Mouse (Mus musculus): ENCODE results near the gene Slc19a3.
"Not testable (repeated sequence)": the region's sequence is repeated elsewhere in the genome, so short reads cannot be mapped to it uniquely, and the experiment has no call there.

The Slc19a3 gene

GRCm38 (mm10) chr1:83007471-83007870 is 30.8 kb downstream of the Slc19a3 start:
- no peak for DNase-seq (ENCODE audit: low spot score in 2 of 2)

- DNase-seq (ENCODE audit: low spot score in 2 of 2), result no peak
Measured at GRCm38 (mm10) chr1:83006218-83007179, 31.7 kb downstream of the Slc19a3 start.

DNA sequence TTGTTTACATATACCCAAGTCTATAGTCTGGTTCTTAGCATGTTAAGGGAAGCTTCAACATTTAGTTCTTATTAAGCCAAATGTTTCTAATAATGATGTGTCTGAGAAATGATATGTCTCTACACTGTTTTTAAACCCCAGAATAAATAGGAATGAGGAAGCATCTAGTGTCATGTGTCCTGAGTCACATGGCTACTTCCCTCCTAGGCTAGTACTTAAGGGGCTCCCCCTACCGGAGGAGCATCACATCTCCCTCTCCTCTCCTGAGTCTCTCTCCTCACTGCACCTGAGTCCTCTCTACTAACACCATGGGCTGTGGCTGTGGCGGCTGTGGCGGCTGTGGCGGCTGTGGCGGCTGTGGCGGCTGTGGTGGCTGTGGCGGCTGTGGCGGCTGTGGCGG is 37.9 kb downstream of the Slc19a3 start, which contains the start of gene Gm47959:
TSS of gene Gm47959 (plus strand) at position 243 of the 400 bp plus-strand sequence.
- not testable (repeated sequence) for DNase-seq (ENCODE audit: low spot score in 2 of 2)

- no peak for DNase-seq (ENCODE audit: low spot score in 2 of 2)
Measured at GRCm38 (mm10) chr1:82993947-82994346, 44.3 kb downstream of the Slc19a3 start.

- no peak for DNase-seq (ENCODE audit: low spot score in 2 of 2)
Measured at GRCm38 (mm10) chr1:82992093-82992492, 46.2 kb downstream of the Slc19a3 start.

GRCm38 (mm10) chr1:82991596-82991995 is 46.7 kb downstream of the Slc19a3 start:
- DNase-seq (ENCODE audit: low spot score in 2 of 2), result no peak

GRCm38 (mm10) chr1:82991062-82991461 is 47.2 kb downstream of the Slc19a3 start:
- no peak for DNase-seq (ENCODE audit: low spot score in 2 of 2)

DNA sequence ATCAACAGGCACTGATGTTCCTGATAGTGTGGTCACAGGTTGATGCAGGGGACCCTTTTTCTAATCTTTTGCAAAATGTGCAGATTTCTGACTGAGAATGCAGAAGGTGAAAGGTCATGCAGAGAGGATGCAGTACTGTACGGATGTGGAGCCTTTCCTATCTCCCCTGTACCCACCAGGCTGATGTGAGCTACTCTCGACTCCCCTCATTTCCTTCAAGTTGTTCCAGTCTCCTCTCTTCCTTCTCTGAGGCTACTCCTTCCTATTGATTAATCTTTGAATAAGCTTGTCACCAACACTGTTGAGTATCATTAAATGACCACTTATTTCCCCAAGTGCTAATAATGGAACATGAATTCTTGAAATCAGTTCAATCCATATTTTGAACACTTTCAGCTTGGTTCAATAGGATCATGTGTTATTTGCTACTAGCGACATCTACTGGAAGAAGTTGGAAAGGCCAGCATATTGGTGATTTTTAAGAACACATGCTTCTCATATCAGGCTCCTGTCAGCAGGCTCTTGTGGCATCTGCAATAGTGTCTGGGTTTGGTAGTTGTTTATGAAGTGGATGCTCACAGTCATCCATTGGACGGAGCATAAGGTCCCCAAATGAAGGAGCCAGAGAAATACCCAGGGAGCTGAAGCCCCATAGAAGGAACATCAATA is 50.6 kb downstream of the Slc19a3 start:
- DNase-seq (ENCODE audit: low spot score in 2 of 2), result no peak

- DNase-seq (ENCODE audit: low spot score in 2 of 2), result no peak
Measured at GRCm38 (mm10) chr1:82986738-82987137, 51.5 kb downstream of the Slc19a3 start.

DNA sequence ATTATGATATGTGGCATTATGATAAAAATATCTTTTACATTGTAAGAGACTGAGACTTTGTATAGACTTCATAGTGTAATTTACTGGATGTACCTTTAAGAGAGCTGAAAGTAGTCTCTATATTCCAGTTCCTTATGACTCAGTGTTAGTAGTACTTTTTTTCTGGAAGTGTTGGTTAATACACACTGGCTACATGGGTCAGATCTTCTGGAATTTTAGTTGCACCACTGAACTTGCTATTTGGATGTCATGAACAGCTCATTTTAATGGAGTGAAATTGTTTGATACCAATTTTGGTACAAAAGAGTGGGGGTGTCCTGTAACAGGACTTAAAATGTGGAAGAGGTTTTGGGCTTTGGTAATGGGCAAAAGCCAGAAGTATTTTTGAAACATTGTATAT is 60.4 kb downstream of the Slc19a3 start:
- DNase-seq (ENCODE audit: low spot score in 2 of 2), result no peak

GRCm38 (mm10) chr1:82975750-82976149 is 62.5 kb downstream of the Slc19a3 start:
- DNase-seq (ENCODE audit: low spot score in 2 of 2), result peak in 1 of 2 experiments; percentile 4

- no peak for DNase-seq (ENCODE audit: low spot score in 2 of 2)
Measured at GRCm38 (mm10) chr1:82974342-82974741, 63.9 kb downstream of the Slc19a3 start.

DNA sequence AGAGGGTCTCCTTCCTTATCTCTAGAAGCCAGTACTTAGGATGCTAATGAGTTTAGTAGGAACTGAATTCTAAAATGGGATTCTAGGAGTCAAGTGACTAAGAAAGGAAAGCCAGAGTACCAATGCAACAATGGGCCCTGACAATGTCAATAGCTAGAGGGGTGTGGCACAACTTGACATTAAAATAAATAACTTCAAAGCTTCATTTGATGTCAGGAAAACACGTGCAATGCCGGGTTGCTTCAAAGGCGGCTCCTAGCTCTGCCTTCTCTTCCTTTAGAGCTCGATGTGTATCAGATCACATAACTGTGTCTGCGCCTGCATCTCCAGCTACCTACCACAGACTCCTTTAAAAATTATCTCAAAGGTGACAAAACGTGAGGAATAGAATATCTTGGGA is 64.3 kb downstream of the Slc19a3 start:
- DNase-seq (ENCODE audit: low spot score in 2 of 2), result no peak

- no peak for DNase-seq (ENCODE audit: low spot score in 2 of 2)
Measured at GRCm38 (mm10) chr1:82973244-82973643, 65.0 kb downstream of the Slc19a3 start.

- peak in 1 of 2 experiments; percentile 7 for DNase-seq (ENCODE audit: low spot score in 2 of 2)
Measured at GRCm38 (mm10) chr1:82972046-82972445, 66.2 kb downstream of the Slc19a3 start.

DNA sequence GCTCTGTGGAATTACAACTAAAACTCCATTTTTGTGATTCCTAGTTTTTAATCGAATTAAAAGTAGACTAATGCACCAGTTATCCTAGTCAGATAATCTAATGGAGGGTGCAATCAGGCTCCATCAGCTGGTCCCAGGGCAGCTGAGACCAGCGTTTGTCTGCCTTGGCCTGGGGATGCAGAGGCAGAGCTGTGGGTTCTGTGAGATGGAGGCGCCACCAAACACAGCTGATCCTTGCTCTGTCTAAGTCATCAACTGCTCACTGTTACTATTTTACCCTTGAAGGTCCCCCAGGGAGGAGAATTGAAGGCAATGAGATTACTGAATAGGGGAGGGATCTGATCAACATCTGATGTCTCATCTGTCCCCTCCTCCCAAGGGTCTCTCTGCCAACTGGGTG is 71.8 kb downstream of the Slc19a3 start:
- no peak for DNase-seq (ENCODE audit: low spot score in 2 of 2)
